Mouse (Mus musculus) neutrophil, adult 65 days (primary cell): ENCODE results near the gene Tmem229a. TPM values are rescaled to one million over a fixed set of nuclear protein-coding genes. Genes with fewer than 3 reads are reported as not detected.

Experiments used
- total RNA-seq: library from RNA; stranded (reverse); gene quantifications from 2 replicates; pipeline ENCODE4 v1.2.4, GENCODE M21; 2023

Tmem229a gene
- total RNA-seq = 0.68 and 1.1 TPM in 2 replicates

DNA sequence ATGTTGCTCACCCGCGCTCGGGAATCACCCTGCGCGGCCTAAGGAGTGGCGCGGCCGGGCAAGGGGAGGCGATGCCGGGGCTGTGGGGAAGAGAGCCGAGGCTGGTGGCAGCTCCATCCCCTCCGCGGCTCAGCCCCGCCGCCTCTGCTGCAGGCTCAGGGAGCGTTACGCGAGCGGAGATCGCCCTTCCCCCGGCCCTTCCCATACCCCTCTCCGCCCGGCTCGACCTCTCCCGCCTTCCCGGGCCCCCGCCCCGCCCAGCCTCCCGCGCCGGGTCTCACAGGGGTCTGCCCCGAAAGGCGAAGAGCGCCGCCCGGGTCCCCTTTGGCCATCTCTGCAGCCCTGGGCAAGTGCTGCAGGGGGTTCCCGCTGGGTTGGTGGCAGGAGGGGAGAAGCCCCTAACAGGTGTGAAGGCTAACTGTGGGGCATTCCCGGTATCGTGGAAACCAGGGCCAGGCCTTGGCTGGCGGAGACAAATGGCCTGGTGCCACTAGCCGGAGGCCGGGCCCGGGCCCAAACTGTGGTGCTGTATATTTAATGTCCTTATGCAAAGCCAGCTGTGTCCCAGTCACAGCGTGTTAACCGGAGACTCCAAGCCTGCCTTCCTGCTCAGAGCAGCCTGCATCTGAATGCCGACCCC is at the start of gene Tmem229a:
Gene Tmem229a (minus strand): TSS at position 352 of the 640 bp plus-strand sequence.

Other genes with a start within 250 kb of the Tmem229a start
- gene Hyal6, start 223.1 kb downstream of the Tmem229a start, total RNA-seq = not detected in 2 replicates
- not detected in 2 replicates for gene Hyal4, start 208.0 kb downstream of the Tmem229a start, total RNA-seq
- not detected in 2 replicates for gene Spam1, start 165.1 kb downstream of the Tmem229a start, total RNA-seq
- not detected in 2 replicates for gene Hyal5, start 98.3 kb downstream of the Tmem229a start, total RNA-seq